Mouse (Mus musculus) neural tube, embryonic 13.5 days (tissue): ENCODE measurements around the gene Dlg1. TPM values are rescaled to one million over a fixed set of nuclear protein-coding genes. Genes with fewer than 3 reads are reported as not detected.

ENCODE experiments used
- ATAC-seq: fragments of 200-750 bp; cut with Nextera tagmentation; 2 replicates; pipeline ENCODE4 v1.8.0; 2017; ENCODE audit warnings: low read depth, mild to moderate bottlenecking, moderate TSS enrichment, moderate library complexity
- H3K27ac ChIP-seq: fragments of 300-500 bp; sonication (generic); replicated peaks from 2 replicates; pipeline ENCODE4 v1.5.1; 2015; ENCODE audit warnings: moderate library complexity, mild to moderate bottlenecking, inconsistent platforms
- H3K27me3 ChIP-seq: fragments of 300-500 bp; sonication (generic); 2 replicates; pipeline ENCODE4 v1.6.1; 2015; ENCODE audit warnings: mild to moderate bottlenecking, inconsistent platforms
- H3K36me3 ChIP-seq: fragments of 300-500 bp; sonication (generic); 2 replicates; pipeline ENCODE4 v1.6.1; 2015; ENCODE audit warnings: mild to moderate bottlenecking, inconsistent platforms
- H3K4me1 ChIP-seq: fragments of 300-500 bp; sonication (generic); replicated peaks from 2 replicates; pipeline ENCODE4 v1.6.1; 2015; ENCODE audit warnings: inconsistent platforms
- H3K4me2 ChIP-seq: fragments of 300-500 bp; sonication (generic); 2 replicates; pipeline ENCODE4 v1.6.1; 2015; ENCODE audit warnings: inconsistent platforms, mild to moderate bottlenecking, moderate library complexity
- H3K4me3 ChIP-seq: fragments of 300-500 bp; sonication (generic); 2 replicates; pipeline ENCODE4 v1.5.1; 2015; ENCODE audit warnings: mild to moderate bottlenecking, inconsistent platforms
- H3K9ac ChIP-seq: fragments of 300-500 bp; sonication (generic); 2 replicates; pipeline ENCODE4 v1.6.1; 2015; ENCODE audit warnings: moderate library complexity, mild to moderate bottlenecking, inconsistent platforms
- H3K9me3 ChIP-seq: fragments of 300-500 bp; sonication (generic); 2 replicates; pipeline ENCODE4 v1.6.1; 2016; ENCODE audit warnings: inconsistent platforms
- WGBS: fragments of 180-500 bp; shearing (Covaris S2); methylation state at CpG from one replicate; pipeline ENCODE4 v1.1.7; 2015; 5-methylcytosine and 5-hydroxymethylcytosine counted together
- polyA plus RNA-seq: library from polyadenylated mRNA; unstranded; fragments of >200 nt; fragmentation: Nextera tagmentation; extraction: Ambion mirVana; gene quantifications from 2 replicates; pipeline ENCODE4 v1.2.1, GENCODE M21; 2015

The Dlg1 gene
- 13.3 and 13.7 TPM in 2 replicates for polyA plus RNA-seq

DNA sequence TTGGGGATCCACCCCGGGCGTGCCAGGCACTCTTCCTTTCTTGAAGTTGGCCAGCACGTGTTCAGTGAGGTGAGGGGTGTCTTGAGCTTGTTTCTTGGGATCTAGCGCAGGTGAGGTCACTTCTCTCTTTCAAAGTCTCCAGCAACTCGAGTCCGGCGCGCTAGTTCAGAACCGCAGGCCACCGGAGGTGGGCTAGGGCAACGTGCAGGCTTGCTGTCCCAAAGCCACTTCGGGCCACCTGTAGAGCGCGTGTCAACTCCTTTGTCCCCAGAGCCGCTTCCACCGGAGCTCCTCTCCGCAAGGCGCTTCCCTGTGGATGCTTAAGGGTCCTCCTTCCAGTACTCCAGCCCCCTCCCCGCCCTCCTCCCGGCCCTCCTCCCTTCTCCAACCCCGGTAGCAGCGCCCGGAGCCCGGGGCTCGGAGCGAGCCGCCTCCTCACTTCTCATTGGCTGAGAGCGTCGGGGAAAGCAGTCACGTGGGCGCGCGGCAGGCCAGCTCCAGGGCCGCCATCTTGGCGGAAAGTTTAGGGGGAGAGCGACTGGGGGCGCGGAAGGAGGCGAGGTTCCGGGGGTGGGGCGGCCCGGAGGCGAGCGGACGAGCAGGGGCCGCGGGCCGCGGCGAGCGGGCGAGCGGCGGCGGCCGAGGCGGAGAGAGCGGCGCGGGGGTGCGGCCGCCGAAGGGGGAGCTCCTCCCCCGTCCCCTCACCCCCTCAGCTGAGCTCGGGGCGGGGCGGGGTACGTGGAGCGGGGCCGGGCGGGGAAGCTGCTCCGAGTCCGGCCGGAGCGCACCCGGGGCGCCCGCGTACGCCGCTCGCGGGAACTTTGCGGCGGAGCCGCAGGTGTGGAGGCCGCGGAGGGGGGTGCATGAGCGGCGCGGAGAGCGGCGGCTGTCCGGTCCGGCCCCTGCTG is at the start of gene Dlg1:
Gene Dlg1 (plus strand): TSS at position 65 of the 908 bp plus-strand sequence.
- peaks cover 27% of the 10 kb centered on the region for H3K4me1 ChIP-seq
- H3K27me3 ChIP-seq: 0 out of 2 replicates have a peak, but pooled peaks cover 14% of the 10 kb centered on the region
- H3K9ac ChIP-seq: peak within 1 kb of the TSS; percentile 83
- peak within 1 kb of the TSS; percentile 87 for H3K4me3 ChIP-seq
- WGBS: under 1% methylated on average over 79 of the region's 95 CpGs
- peak within 1 kb of the TSS; percentile 74 for H3K4me2 ChIP-seq
- H3K27ac ChIP-seq: peak within 1 kb of the TSS; percentile 92
- H3K36me3 ChIP-seq: peaks cover 11% of the 10 kb centered on the region
- peak; percentile 97 for ATAC-seq
- no peaks in the 10 kb centered on the region for H3K9me3 ChIP-seq

DNA sequence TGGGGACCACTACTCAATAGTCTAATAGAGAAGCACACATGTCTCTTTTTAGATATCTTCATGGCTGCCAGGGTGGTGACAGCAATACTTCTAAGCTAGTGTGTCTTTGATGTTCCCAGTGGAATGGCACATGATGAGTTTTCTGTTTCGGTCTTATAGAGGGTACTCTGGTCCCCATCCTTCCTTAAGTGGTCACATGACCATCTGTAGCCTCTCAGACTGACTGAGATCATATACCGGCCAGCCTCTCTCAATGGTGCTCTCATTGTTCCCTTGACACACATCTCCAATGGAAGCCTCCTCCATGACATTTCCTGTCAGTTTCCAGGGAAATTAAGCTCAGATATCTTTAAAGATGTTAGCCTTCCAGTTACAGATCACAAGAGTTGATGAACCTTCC is 46.9 kb upstream of the Dlg1 start:
- 80% methylated on average over 2 of the region's 2 CpGs for WGBS
- ATAC-seq: no peak
- no peak overlapping the region for H3K27ac ChIP-seq
- H3K4me3 ChIP-seq: no peak overlapping the region
- H3K36me3 ChIP-seq: no peaks in the 10 kb centered on the region
- H3K27me3 ChIP-seq: no peaks in the 10 kb centered on the region
- H3K9me3 ChIP-seq: no peaks in the 10 kb centered on the region
- H3K4me1 ChIP-seq: peaks cover 13% of the 10 kb centered on the region
- no peak overlapping the region for H3K9ac ChIP-seq
- H3K4me2 ChIP-seq: no peak overlapping the region

DNA sequence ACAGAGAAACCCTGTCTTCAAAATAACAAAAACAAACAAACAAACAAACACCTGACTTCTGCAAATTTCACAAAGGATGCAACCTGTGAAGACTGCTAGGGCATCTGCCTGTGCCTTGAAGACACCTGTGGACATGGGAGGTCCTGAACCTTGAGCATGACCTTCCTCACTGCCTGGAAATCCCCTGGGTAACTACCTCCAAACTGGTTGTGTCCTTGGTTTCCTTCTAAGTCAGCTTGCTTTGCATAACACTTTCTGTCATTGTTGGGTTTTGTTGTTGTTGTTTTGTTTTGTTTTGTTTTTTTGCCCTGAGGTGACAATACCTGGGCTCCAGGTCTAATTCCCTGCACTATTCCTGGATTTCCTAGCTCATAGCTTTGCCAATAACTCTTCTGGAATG is 46.1 kb upstream of the Dlg1 start:
- no peak overlapping the region for H3K4me3 ChIP-seq
- no peak overlapping the region for H3K4me2 ChIP-seq
- H3K9ac ChIP-seq: no peak overlapping the region
- H3K27me3 ChIP-seq: no peaks in the 10 kb centered on the region
- H3K9me3 ChIP-seq: no peaks in the 10 kb centered on the region
- H3K4me1 ChIP-seq: peaks cover 13% of the 10 kb centered on the region
- H3K36me3 ChIP-seq: no peaks in the 10 kb centered on the region
- no peak overlapping the region for H3K27ac ChIP-seq
- no peak for ATAC-seq

DNA sequence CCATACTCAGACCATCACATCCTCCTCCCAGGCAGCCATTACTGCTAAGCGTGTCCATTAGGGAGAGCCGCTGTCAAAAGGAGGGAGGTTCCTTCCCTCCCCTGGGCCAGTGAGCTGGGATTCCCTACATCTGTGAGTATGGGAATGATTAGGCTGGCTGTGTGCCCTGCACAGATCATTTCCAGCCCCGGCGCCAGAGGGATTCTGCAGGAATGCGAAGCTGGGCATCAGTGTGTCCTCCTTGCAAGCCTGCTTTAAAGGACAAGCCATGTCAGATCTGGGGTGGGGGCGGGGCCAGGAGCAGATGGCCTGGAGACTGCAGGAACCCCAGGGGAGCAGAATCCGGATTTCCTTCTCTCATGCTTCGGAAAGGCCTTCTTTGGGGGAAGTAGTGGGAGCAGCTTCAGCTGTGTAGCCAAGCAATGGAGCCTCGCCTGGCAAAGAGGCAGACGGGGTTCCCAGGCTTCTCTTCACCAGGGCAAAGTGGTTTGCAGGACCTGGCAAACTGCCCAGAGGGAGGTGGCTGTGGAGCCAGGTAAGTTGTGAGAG is 45.3 kb upstream of the Dlg1 start:
- Histone ChIP-seq H3K4me2 (peak overlapping the region; percentile 33), H3K4me3 (no peak overlapping the region), H3K9ac (0 out of 2 replicates have a peak overlapping the region, but pooled peaks have one; percentile 26), H3K9me3 (no peaks in the 10 kb centered on the region), H3K36me3 (no peaks in the 10 kb centered on the region), H3K27ac (0 out of 2 replicates have a peak overlapping the region, but pooled peaks have one; percentile 46), H3K27me3 (no peaks in the 10 kb centered on the region), H3K4me1 (peaks cover 13% of the 10 kb centered on the region)
- peak; percentile 47; the same call in 1 of the 2 replicates for ATAC-seq
- WGBS: 21% methylated on average over 10 of the region's 10 CpGs

DNA sequence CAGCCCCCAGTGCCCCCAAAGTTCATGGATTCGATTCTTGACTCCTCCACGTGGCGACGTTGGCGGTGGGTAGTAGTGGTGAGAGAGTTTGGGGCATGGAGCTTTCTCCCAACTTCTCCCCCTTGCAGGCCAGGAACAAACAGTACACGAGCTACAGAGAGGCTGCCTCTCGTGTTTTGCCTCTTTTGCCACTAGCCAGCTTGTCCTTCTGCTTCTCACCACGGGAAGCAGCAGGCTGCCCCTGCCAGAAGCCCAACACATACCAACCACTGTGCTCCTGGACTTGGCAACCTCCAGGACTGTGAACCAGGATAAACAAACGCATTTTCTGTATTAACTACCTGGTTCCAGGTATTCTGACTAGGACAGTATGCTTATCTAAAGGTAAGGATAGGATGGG is 44.6 kb upstream of the Dlg1 start:
- H3K4me2 ChIP-seq: no peak overlapping the region
- H3K9me3 ChIP-seq: no peaks in the 10 kb centered on the region
- H3K9ac ChIP-seq: no peak overlapping the region
- H3K27me3 ChIP-seq: no peaks in the 10 kb centered on the region
- no peaks in the 10 kb centered on the region for H3K36me3 ChIP-seq
- H3K4me1 ChIP-seq: peaks cover 13% of the 10 kb centered on the region
- H3K27ac ChIP-seq: no peak overlapping the region
- no peak overlapping the region for H3K4me3 ChIP-seq
- 80% methylated on average over 9 of the region's 9 CpGs for WGBS
- no peak for ATAC-seq

DNA sequence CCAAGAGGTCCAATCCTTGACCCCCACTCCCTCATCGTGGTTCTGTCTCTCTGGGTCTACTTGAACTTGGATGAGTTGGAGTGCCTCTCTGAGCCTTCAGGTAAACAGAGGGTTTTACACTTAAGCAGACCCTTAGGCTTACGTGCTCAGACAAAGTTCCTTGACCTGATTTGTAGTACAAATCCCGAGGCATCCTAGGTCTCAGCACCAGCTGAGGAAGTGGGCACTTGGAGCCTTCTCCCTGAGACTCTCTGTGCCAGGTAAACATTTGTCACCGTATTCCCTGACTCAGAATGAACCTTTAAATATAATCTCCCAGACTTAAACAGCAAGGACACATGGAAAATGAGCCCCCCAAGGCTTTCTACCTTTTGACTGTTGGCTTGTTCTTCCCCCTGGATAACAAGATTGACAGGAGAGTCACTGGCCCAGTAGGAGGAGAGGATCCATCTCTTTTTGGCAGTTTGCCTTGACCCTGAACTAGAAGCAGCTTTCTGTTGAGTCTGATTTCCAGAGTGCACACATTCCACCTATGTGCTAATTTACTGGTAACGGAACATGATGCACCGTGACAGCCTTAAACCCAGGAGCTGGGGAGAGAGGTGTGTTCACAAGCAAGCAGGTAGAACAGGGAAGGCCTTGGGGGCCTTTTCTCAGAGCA is 43.4 kb upstream of the Dlg1 start:
- no peaks in the 10 kb centered on the region for H3K36me3 ChIP-seq
- H3K27me3 ChIP-seq: no peaks in the 10 kb centered on the region
- ATAC-seq: no peak
- WGBS: 87% methylated on average over 6 of the region's 6 CpGs
- no peak overlapping the region for H3K4me3 ChIP-seq
- H3K27ac ChIP-seq: no peak overlapping the region
- H3K4me2 ChIP-seq: no peak overlapping the region
- no peaks in the 10 kb centered on the region for H3K9me3 ChIP-seq
- no peak overlapping the region for H3K9ac ChIP-seq
- peaks cover 13% of the 10 kb centered on the region for H3K4me1 ChIP-seq

DNA sequence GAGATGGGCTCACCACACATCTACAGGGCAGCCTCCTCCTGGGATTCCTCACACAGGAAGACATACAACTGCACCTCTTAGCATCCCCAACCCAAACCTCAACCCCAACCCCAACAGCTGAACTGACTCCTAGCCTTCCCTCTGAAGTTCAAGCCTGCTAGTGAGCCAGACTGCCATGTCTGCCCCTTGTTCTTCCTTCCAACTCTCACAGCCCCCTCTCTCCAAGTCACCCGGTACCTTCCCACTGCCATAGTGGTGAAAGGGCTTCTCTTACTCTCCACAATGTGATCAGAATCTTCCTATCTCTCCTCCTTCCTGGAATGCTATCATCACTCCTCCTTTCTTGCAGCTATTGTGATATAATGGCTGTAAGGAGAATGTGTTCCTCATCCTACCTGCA is 40.9 kb upstream of the Dlg1 start:
- no peak for ATAC-seq
- Histone ChIP-seq H3K9ac (no peak overlapping the region), H3K4me2 (no peak overlapping the region), H3K27me3 (no peaks in the 10 kb centered on the region), H3K9me3 (no peaks in the 10 kb centered on the region), H3K27ac (no peak overlapping the region), H3K36me3 (no peaks in the 10 kb centered on the region), H3K4me1 (peaks cover 13% of the 10 kb centered on the region), H3K4me3 (no peak overlapping the region)
- 88% methylated on average over 1 of the region's 1 CpGs for WGBS

DNA sequence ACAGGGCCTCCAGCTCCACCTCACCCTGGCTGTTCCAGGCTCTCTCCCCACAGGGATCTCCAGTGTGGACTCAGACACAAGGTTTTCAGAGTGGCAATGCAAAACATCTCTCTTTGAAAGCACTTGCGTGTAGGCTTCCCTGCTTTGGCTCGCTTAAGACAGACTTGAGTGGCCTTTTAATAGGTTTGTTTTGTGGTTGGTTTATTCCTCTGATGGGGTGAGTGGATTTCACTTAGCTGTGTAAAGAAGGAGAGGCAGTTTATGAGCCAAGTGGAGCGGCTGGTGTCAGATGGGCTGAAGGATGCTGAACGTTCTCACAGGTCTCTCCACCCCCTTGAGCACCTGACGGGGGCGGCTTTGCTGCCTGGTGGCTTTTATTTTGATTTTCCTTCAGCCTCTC is 40.1 kb upstream of the Dlg1 start:
- 87% methylated on average over 6 of the region's 6 CpGs for WGBS
- no peak overlapping the region for H3K4me3 ChIP-seq
- H3K27ac ChIP-seq: no peak overlapping the region
- H3K9ac ChIP-seq: no peak overlapping the region
- H3K27me3 ChIP-seq: no peaks in the 10 kb centered on the region
- H3K4me2 ChIP-seq: no peak overlapping the region
- H3K36me3 ChIP-seq: no peaks in the 10 kb centered on the region
- no peaks in the 10 kb centered on the region for H3K9me3 ChIP-seq
- peaks cover 6% of the 10 kb centered on the region for H3K4me1 ChIP-seq
- no peak for ATAC-seq

DNA sequence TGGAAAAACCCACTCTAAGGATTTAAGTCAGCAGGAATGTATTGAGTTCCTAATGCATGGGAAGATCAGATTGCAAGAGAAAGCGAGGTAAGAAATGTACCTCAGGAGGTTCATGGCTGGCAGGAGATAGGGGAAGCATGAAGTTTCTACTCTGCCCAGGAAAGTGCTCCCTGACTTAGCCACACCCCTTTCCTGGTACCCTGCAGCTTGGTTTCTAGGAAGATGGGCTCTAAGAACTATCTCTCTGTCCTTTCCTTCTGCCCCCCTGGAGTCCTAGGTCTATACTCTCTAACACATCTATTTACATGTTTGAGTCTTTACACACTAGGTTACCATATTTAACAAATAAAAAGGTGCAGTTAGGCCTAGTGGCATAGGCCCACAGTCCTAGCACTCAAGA is 38.5 kb upstream of the Dlg1 start:
- H3K27me3 ChIP-seq: no peaks in the 10 kb centered on the region
- no peak for ATAC-seq
- no peaks in the 10 kb centered on the region for H3K36me3 ChIP-seq
- H3K4me1 ChIP-seq: no peaks in the 10 kb centered on the region
- no peak overlapping the region for H3K9ac ChIP-seq
- 90% methylated on average over 1 of the region's 1 CpGs for WGBS
- H3K27ac ChIP-seq: no peak overlapping the region
- H3K4me2 ChIP-seq: no peak overlapping the region
- H3K4me3 ChIP-seq: no peak overlapping the region
- no peaks in the 10 kb centered on the region for H3K9me3 ChIP-seq

DNA sequence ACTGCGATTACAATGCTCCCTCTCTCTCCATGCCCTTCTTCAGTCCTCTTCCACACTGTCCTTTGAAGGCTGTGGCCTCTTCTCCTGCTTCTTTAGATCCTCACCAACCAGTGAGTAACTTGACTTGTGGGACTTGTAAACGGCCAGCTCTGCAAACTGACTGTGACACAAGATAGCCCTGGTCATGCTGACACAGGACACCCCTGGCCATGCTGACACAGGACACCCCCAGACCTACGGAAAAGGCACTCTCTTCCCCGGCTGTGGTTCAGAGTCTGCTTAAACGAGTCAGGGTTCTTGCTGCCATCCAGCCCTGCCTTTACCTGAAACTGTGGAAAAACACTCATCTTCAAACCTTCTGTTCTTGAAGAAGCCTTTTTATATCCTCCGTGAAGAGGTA is 36.9 kb upstream of the Dlg1 start:
- H3K36me3 ChIP-seq: no peaks in the 10 kb centered on the region
- H3K9ac ChIP-seq: no peak overlapping the region
- H3K9me3 ChIP-seq: no peaks in the 10 kb centered on the region
- no peak for ATAC-seq
- H3K27ac ChIP-seq: no peak overlapping the region
- 87% methylated on average over 6 of the region's 6 CpGs for WGBS
- H3K4me1 ChIP-seq: no peaks in the 10 kb centered on the region
- H3K27me3 ChIP-seq: no peaks in the 10 kb centered on the region
- no peak overlapping the region for H3K4me2 ChIP-seq
- no peak overlapping the region for H3K4me3 ChIP-seq

DNA sequence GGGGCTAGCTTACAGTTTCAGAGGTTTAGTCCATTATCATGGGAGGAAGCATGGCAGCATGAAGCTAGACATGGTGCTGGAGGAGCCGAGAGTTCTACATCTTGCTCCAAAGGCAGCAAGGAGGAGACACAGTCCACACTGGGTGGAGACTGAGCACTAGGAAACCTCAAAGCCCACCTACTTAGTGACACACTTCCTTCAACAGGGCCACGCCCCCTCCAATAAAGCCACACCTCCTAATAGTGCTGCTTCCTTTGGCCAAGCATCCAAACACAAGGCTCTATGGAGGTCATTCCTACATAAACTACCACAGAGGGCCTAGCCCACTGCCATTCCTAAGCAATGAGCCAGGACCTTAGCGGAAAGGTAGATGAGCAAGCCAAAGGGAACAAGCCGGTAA is 32.9 kb upstream of the Dlg1 start:
- no peak overlapping the region for H3K9ac ChIP-seq
- no peaks in the 10 kb centered on the region for H3K4me1 ChIP-seq
- H3K9me3 ChIP-seq: 0 out of 2 replicates have a peak, but pooled peaks cover 2% of the 10 kb centered on the region
- H3K4me2 ChIP-seq: no peak overlapping the region
- no peaks in the 10 kb centered on the region for H3K36me3 ChIP-seq
- no peak overlapping the region for H3K27ac ChIP-seq
- ATAC-seq: no peak
- H3K27me3 ChIP-seq: no peaks in the 10 kb centered on the region
- H3K4me3 ChIP-seq: no peak overlapping the region
- 97% methylated on average over 4 of the region's 4 CpGs for WGBS

DNA sequence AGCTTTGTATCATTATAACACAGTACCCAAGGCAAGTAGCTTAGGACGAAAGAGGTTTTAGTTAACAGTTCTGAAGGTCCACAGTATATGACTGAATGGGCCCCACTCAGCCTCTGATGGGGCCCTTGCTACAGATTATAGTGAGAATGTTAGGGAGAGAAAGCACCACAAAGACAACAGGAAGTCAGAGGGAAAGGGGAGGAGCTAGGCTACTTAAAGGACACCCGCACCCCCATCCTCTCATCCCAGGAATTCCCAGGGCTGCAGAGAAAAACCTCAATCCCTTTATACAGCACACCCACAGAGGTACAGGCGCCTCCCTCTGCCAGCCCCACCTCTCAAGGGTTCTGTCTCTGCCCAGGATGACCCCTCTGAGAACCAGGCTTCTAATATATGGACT is 32.2 kb upstream of the Dlg1 start:
- WGBS: 78% methylated on average over 3 of the region's 3 CpGs
- no peak overlapping the region for H3K9ac ChIP-seq
- no peak overlapping the region for H3K4me2 ChIP-seq
- no peaks in the 10 kb centered on the region for H3K4me1 ChIP-seq
- no peaks in the 10 kb centered on the region for H3K36me3 ChIP-seq
- no peak overlapping the region for H3K4me3 ChIP-seq
- H3K27me3 ChIP-seq: no peaks in the 10 kb centered on the region
- no peak for ATAC-seq
- no peak overlapping the region for H3K27ac ChIP-seq
- 0 out of 2 replicates have a peak, but pooled peaks cover 2% of the 10 kb centered on the region for H3K9me3 ChIP-seq
